Mouse (Mus musculus): ENCODE results near the gene Plekhn1. TPM values are rescaled to one million over a fixed set of nuclear protein-coding genes. Genes with fewer than 3 reads are reported as not detected.

The Plekhn1 gene
- polyA plus RNA-seq (2014; fragmentation: Nextera tagmentation; extraction: Ambion mirVana) = 21.2 and 22.8 TPM in 2 replicates

- peak; percentile 33; the same call in 1 of the 2 replicates for ATAC-seq (ENCODE audit: insufficient number of reproducible peaks, insufficient read depth, low FRiP score, low read depth)
- Histone ChIP-seq H3K4me3 (ENCODE audit: low read depth, low read length) (peak within 1 kb of the TSS; percentile 72), H3K27ac (ENCODE audit: low read length) (peak within 1 kb of the TSS; percentile 89), H3K36me3 (ENCODE audit: control insufficient read depth, insufficient read depth, low read length) (peaks cover 53% of the 10 kb centered on the region), H3K9me3 (ENCODE audit: control insufficient read depth, low read depth, low read length) (no peaks in the 10 kb centered on the region), H3K4me1 (ENCODE audit: control insufficient read depth, insufficient read depth, low read length) (0 out of 2 replicates have a peak, but pooled peaks cover 5% of the 10 kb centered on the region), H3K27me3 (ENCODE audit: control insufficient read depth, insufficient read depth, low read length) (no peaks in the 10 kb centered on the region), H3K9ac (replicated peaks; ENCODE audit: low read depth, low read length) (peak within 1 kb of the TSS; percentile 72), H3K4me2 (replicated peaks; ENCODE audit: low read depth, low read length) (peak within 1 kb of the TSS; percentile 86)
- WGBS = under 1% methylated on average over 43 of the region's 48 CpGs
Measured at GRCm38 (mm10) chr4:156234701-156235213, at the start of gene Plekhn1. Gene Plekhn1 (minus strand): TSS chr4:156234857.

- peak; percentile 51; the same call in 1 of the 2 replicates for ATAC-seq (ENCODE audit: insufficient number of reproducible peaks, insufficient read depth, low FRiP score, low read depth)
- Histone ChIP-seq H3K9ac (replicated peaks; ENCODE audit: low read depth, low read length) (no peak within 1 kb of the TSS), H3K4me1 (ENCODE audit: control insufficient read depth, insufficient read depth, low read length) (peaks cover 5% of the 10 kb centered on the region; the same call in 1 of the 2 replicates), H3K27me3 (ENCODE audit: control insufficient read depth, insufficient read depth, low read length) (peaks cover 15% of the 10 kb centered on the region), H3K27ac (ENCODE audit: low read length) (no peak within 1 kb of the TSS), H3K9me3 (ENCODE audit: control insufficient read depth, low read depth, low read length) (no peaks in the 10 kb centered on the region), H3K36me3 (ENCODE audit: control insufficient read depth, insufficient read depth, low read length) (no peaks in the 10 kb centered on the region), H3K4me3 (ENCODE audit: low read depth, low read length) (peak within 1 kb of the TSS; percentile 4; the same call in 1 of the 2 replicates), H3K4me2 (replicated peaks; ENCODE audit: low read depth, low read length) (peak within 1 kb of the TSS; percentile 25; the same call in 1 of the 2 replicates)
- 7% methylated on average over 26 of the region's 26 CpGs for WGBS
Measured at GRCm38 (mm10) chr4:156255078-156255839, 20.6 kb upstream of the Plekhn1 start, which contains the start of gene Samd11. Gene Samd11 (minus strand): TSS chr4:156255657.

- H3K27me3 ChIP-seq (ENCODE audit: control insufficient read depth, insufficient read depth, low read length) = peaks cover 15% of the 10 kb centered on the region
- WGBS = 3% methylated on average over 30 of the region's 30 CpGs
- peak overlapping the region; percentile 1; the same call in 1 of the 2 replicates for H3K4me3 ChIP-seq (ENCODE audit: low read depth, low read length)
- H3K4me2 ChIP-seq (replicated peaks; ENCODE audit: low read depth, low read length) = peak overlapping the region; percentile 25; the same call in 1 of the 2 replicates
- peaks cover 5% of the 10 kb centered on the region; the same call in 1 of the 2 replicates for H3K4me1 ChIP-seq (ENCODE audit: control insufficient read depth, insufficient read depth, low read length)
- H3K9ac ChIP-seq (replicated peaks; ENCODE audit: low read depth, low read length) = no peak overlapping the region
- H3K9me3 ChIP-seq (ENCODE audit: control insufficient read depth, low read depth, low read length) = no peaks in the 10 kb centered on the region
- H3K27ac ChIP-seq (ENCODE audit: low read length) = no peak overlapping the region
- H3K36me3 ChIP-seq (ENCODE audit: control insufficient read depth, insufficient read depth, low read length) = no peaks in the 10 kb centered on the region
- ATAC-seq (ENCODE audit: insufficient number of reproducible peaks, insufficient read depth, low FRiP score, low read depth) = peak; percentile 18; the same call in 1 of the 2 replicates
Measured at GRCm38 (mm10) chr4:156254361-156255077, 19.9 kb upstream of the Plekhn1 start.

GRCm38 (mm10) chr4:156253043-156253442 is 18.4 kb upstream of the Plekhn1 start:
- H3K4me1 ChIP-seq (ENCODE audit: control insufficient read depth, insufficient read depth, low read length) = peaks cover 5% of the 10 kb centered on the region; the same call in 1 of the 2 replicates
- H3K4me2 ChIP-seq (replicated peaks; ENCODE audit: low read depth, low read length) = no peak overlapping the region
- H3K27ac ChIP-seq (ENCODE audit: low read length) = no peak overlapping the region
- 44% methylated on average over 7 of the region's 7 CpGs for WGBS
- peaks cover 15% of the 10 kb centered on the region for H3K27me3 ChIP-seq (ENCODE audit: control insufficient read depth, insufficient read depth, low read length)
- no peaks in the 10 kb centered on the region for H3K9me3 ChIP-seq (ENCODE audit: control insufficient read depth, low read depth, low read length)
- peak; percentile 68; the same call in 1 of the 2 replicates for ATAC-seq (ENCODE audit: insufficient number of reproducible peaks, insufficient read depth, low FRiP score, low read depth)
- peaks cover 9% of the 10 kb centered on the region for H3K36me3 ChIP-seq (ENCODE audit: control insufficient read depth, insufficient read depth, low read length)
- H3K4me3 ChIP-seq (ENCODE audit: low read depth, low read length) = no peak overlapping the region
- no peak overlapping the region for H3K9ac ChIP-seq (replicated peaks; ENCODE audit: low read depth, low read length)

- ATAC-seq (ENCODE audit: insufficient number of reproducible peaks, insufficient read depth, low FRiP score, low read depth) = no peak
- peaks cover 13% of the 10 kb centered on the region for H3K36me3 ChIP-seq (ENCODE audit: control insufficient read depth, insufficient read depth, low read length)
- no peaks in the 10 kb centered on the region for H3K9me3 ChIP-seq (ENCODE audit: control insufficient read depth, low read depth, low read length)
- no peak overlapping the region for H3K4me3 ChIP-seq (ENCODE audit: low read depth, low read length)
- H3K4me2 ChIP-seq (replicated peaks; ENCODE audit: low read depth, low read length) = no peak overlapping the region
- WGBS = 50% methylated on average over 3 of the region's 3 CpGs
- H3K27me3 ChIP-seq (ENCODE audit: control insufficient read depth, insufficient read depth, low read length) = peaks cover 15% of the 10 kb centered on the region
- no peak overlapping the region for H3K27ac ChIP-seq (ENCODE audit: low read length)
- no peak overlapping the region for H3K9ac ChIP-seq (replicated peaks; ENCODE audit: low read depth, low read length)
- H3K4me1 ChIP-seq (ENCODE audit: control insufficient read depth, insufficient read depth, low read length) = peaks cover 5% of the 10 kb centered on the region; the same call in 1 of the 2 replicates
Measured at GRCm38 (mm10) chr4:156252619-156253018, 18.0 kb upstream of the Plekhn1 start.

- Histone ChIP-seq H3K4me3 (ENCODE audit: low read depth, low read length) (no peak overlapping the region), H3K9ac (replicated peaks; ENCODE audit: low read depth, low read length) (no peak overlapping the region), H3K4me2 (replicated peaks; ENCODE audit: low read depth, low read length) (no peak overlapping the region), H3K27ac (ENCODE audit: low read length) (no peak overlapping the region), H3K4me1 (ENCODE audit: control insufficient read depth, insufficient read depth, low read length) (peaks cover 5% of the 10 kb centered on the region; the same call in 1 of the 2 replicates), H3K36me3 (ENCODE audit: control insufficient read depth, insufficient read depth, low read length) (peaks cover 16% of the 10 kb centered on the region), H3K27me3 (ENCODE audit: control insufficient read depth, insufficient read depth, low read length) (peaks cover 15% of the 10 kb centered on the region), H3K9me3 (ENCODE audit: control insufficient read depth, low read depth, low read length) (no peaks in the 10 kb centered on the region)
- ATAC-seq (ENCODE audit: insufficient number of reproducible peaks, insufficient read depth, low FRiP score, low read depth) = no peak
- WGBS = 34% methylated on average over 7 of the region's 7 CpGs
Measured at GRCm38 (mm10) chr4:156252140-156252539, 17.5 kb upstream of the Plekhn1 start.

GRCm38 (mm10) chr4:156251081-156251480 is 16.4 kb upstream of the Plekhn1 start:
- Histone ChIP-seq H3K9ac (replicated peaks; ENCODE audit: low read depth, low read length) (no peak overlapping the region), H3K9me3 (ENCODE audit: control insufficient read depth, low read depth, low read length) (no peaks in the 10 kb centered on the region), H3K27ac (ENCODE audit: low read length) (no peak overlapping the region), H3K36me3 (ENCODE audit: control insufficient read depth, insufficient read depth, low read length) (peaks cover 26% of the 10 kb centered on the region), H3K4me1 (ENCODE audit: control insufficient read depth, insufficient read depth, low read length) (peaks cover 5% of the 10 kb centered on the region; the same call in 1 of the 2 replicates), H3K4me3 (ENCODE audit: low read depth, low read length) (no peak overlapping the region), H3K27me3 (ENCODE audit: control insufficient read depth, insufficient read depth, low read length) (peaks cover 15% of the 10 kb centered on the region), H3K4me2 (replicated peaks; ENCODE audit: low read depth, low read length) (no peak overlapping the region)
- WGBS = 61% methylated on average over 8 of the region's 8 CpGs
- no peak for ATAC-seq (ENCODE audit: insufficient number of reproducible peaks, insufficient read depth, low FRiP score, low read depth)

- no peak overlapping the region for H3K4me2 ChIP-seq (replicated peaks; ENCODE audit: low read depth, low read length)
- H3K9ac ChIP-seq (replicated peaks; ENCODE audit: low read depth, low read length) = no peak overlapping the region
- no peak for ATAC-seq (ENCODE audit: insufficient number of reproducible peaks, insufficient read depth, low FRiP score, low read depth)
- no peaks in the 10 kb centered on the region for H3K9me3 ChIP-seq (ENCODE audit: control insufficient read depth, low read depth, low read length)
- H3K4me1 ChIP-seq (ENCODE audit: control insufficient read depth, insufficient read depth, low read length) = peaks cover 2% of the 10 kb centered on the region; the same call in 1 of the 2 replicates
- H3K27me3 ChIP-seq (ENCODE audit: control insufficient read depth, insufficient read depth, low read length) = peaks cover 4% of the 10 kb centered on the region
- 58% methylated on average over 11 of the region's 11 CpGs for WGBS
- peaks cover 41% of the 10 kb centered on the region for H3K36me3 ChIP-seq (ENCODE audit: control insufficient read depth, insufficient read depth, low read length)
- no peak overlapping the region for H3K27ac ChIP-seq (ENCODE audit: low read length)
- H3K4me3 ChIP-seq (ENCODE audit: low read depth, low read length) = no peak overlapping the region
Measured at GRCm38 (mm10) chr4:156249567-156249966, 14.9 kb upstream of the Plekhn1 start.

Measured in stomach, embryonic 14.5 days (tissue).